Mouse (Mus musculus): ENCODE data around the gene Yod1.

The Yod1 gene

DNA sequence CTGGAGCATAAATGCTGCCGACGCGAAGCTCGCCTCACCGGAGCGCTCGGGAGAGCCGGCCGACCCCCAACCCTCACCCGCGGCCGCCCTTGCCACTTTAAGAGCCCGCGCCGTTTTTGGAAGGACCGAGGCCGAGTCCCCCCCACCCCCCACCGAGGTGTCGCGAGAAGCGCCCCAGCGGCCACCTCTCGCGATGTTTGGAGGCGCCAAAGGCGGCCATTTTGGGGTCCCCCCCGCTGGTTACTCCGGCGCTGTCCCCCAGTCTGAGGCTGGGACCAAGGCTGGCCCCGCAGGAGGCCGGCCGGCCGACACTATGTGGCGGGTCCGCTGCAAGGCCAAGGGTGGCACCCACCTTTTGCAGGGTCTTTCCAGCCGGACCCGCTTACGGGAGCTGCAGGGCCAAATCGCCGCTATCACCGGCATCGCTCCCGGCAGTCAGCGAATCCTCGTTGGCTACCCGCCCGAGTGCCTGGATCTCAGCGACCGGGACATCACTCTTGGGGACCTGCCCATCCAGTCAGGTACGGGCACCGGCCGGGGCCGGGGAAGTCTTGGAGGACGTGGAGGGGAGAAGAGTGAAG lies at the start of gene Yod1:
TSS of gene Yod1 (plus strand) at position 37 of the 581 bp plus-strand sequence.
- DNase-seq (ENCODE audit: low spot score), result peak; percentile 92

DNA sequence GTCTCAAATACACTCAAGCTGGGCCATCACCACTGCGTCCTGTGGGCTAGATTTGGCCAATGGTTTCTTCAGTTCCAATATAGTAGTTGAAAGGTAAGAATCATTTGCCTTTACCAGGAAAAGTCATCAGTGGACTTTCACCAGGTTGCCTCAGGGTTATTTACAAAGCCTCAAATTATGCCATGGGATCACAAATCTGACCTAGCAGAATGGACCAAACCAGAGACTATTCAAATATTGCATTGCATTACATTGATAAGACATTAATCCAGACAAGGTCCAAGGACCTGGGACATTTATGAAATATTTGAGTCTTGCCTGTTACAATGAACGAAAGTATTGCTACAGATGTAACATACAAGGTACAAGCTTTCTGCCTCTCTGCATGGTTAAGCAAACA lies 38.6 kb upstream of the Yod1 start:
- DNase-seq (ENCODE audit: low spot score), result no peak

DNA sequence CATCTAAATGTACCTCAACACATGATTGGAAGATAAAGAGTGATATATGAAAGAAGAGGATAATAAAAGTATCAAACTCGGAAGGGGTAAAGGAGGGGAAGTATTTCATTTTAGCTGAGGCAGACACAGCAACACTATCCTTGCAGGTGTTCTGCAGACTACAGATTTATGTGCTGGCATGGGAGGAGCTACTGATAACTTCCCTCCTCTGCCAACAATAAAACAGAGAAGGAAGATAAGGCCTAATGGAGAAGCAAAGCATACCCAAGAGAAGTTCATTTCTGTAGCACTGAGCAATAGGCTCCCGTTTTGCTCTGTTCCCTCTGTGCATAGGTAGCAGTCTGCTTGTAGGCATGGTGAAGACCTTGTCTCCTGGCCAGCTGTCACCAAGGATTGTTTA lies 36.1 kb upstream of the Yod1 start:
- no peak for DNase-seq (ENCODE audit: low spot score)

DNA sequence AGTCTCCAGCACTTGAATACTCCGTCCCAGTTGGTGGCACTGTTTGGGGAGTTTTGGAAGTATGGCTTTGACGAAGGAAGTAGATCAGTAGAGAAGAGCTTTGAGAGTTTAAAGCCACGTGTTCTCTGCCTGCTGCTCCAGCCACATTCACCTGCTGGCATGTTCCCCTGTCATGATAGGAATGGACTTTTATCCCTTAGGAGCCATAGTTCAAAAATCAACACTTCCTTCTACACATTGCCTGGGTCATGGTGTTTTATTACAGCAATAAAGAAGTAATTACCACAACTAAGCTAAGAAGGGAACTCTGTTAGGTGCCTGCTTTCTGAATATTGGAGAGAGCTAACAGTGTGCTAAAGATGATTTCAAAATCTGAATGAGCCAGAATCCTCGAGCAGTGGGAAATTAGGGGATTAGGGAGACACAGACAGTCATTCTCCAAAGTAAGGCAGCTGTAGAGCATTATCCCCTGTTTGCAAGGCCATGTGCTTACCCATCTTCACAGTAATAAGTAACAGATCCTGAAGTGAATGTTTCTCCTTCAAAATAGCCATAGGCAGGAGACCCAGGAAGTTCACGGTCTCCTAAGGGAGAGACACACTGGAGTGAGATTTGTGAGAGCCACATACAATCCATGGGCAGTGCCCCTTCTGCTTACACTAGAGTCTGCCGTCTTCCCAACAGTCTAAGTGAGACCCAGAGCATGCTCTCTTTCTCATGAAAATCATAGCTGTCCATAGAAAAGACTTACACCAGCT lies 35.3 kb upstream of the Yod1 start:
- no peak for DNase-seq (ENCODE audit: low spot score)

DNA sequence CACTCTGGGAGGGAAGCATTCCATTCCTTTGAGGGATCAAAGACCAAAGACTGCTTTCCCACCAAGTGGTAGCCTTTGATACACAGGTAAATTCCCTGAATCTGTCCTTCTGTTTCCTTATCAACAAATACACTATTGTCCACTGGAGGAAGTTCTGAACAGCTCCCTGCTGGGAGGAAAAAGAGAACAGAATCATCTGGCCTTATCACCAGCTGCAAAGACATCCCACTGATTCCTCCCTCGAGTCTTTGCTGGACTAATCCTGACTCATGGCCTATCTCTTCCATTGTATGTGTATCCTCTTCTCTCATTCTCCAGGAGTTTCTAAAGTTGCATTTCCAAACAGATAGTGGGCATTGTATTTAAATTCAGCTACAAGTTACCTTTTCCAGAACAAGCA lies 33.2 kb upstream of the Yod1 start:
- no peak for DNase-seq (ENCODE audit: low spot score)

DNA sequence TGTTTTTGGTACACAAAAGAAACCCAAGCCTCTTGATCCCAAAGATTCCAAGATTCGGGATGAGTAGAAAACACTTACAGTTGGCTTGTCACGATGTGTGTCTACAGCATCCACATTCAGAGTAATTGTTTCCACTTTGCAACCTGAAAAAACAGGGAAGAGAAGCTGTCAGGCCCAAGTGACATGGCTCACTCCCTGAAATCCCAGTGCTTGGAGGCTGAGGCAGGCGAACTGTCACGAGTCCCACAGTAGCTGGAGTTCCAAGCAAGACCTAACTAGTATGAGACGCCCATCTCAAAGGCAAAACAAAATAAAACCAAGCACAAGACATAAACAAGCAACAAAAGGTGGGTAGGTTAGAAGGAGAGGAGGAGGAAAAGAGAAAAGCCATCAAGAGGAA lies 18.5 kb upstream of the Yod1 start:
- no peak for DNase-seq (ENCODE audit: low spot score)

DNA sequence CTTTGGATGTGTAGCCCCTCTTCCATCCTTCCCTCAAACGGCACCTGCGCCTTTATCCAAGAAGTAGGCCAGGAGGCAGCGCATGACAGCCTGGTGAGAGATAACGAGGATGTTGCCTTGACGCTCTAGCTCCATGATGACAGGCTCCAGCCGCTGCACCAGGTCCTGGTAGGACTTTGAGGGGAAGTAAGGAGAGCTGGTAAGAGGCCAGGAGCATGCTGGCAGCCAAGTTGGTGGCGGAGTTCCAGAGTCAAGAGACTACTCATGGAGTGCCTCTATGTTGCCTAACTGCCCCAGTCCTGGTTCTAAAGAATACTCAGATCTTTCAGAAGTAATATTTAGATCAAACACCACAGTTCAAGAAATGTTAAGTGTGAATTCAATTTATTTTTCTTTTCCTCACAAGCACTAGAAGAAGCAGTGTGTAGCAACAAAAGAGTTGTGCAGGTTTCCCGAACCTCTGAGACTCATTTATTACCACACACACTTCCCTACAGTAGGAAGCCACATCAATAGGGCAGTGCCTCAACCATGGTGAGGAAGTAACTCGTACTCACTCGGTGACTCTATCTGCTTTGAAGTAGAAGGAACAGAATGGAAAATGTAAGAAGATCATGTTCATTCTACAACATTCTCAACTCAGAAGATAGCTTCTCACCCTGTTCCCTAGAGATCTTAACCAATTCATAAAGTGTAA lies 17.0 kb upstream of the Yod1 start:
- DNase-seq (ENCODE audit: low spot score), result no peak

DNA sequence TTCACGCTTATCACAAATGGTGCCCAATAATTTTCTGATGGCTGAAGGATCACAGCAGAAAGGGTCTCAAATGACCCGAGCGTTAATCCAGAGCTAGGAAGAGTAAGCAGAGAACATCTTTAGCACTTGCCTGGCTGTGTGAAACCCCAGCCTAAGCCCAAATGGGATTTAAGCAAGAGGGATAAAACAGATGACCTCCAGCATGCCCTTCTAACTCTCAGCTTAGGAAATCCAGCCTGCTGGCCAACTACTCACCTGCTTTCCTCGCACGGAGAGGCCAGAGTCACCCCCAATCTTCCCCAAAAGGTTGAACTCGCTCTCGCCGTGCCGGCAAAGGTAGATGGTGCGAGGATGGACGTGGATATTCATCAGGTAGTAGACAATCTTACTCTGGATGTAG lies 15.2 kb upstream of the Yod1 start:
- DNase-seq (ENCODE audit: low spot score), result no peak

DNA sequence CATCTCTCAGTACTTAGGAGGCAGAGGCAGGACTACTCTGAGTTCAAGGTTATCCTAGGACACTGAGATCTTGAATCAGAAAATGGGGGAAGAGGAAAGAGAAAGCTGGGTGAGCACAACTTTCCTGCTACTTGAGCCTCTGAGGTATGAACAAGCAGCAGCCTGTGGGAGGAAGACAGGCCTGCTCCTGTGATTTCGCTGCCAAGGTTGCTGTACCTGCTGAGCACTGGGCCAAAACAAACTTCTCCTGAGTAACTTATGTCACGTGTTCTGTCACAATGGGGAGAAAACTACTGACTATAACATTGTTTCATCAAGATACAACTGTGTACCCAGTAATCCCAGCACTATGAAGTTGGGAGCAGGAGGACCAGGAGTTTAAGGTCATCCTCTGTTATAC lies 13.5 kb upstream of the Yod1 start:
- no peak for DNase-seq (ENCODE audit: low spot score)

DNA sequence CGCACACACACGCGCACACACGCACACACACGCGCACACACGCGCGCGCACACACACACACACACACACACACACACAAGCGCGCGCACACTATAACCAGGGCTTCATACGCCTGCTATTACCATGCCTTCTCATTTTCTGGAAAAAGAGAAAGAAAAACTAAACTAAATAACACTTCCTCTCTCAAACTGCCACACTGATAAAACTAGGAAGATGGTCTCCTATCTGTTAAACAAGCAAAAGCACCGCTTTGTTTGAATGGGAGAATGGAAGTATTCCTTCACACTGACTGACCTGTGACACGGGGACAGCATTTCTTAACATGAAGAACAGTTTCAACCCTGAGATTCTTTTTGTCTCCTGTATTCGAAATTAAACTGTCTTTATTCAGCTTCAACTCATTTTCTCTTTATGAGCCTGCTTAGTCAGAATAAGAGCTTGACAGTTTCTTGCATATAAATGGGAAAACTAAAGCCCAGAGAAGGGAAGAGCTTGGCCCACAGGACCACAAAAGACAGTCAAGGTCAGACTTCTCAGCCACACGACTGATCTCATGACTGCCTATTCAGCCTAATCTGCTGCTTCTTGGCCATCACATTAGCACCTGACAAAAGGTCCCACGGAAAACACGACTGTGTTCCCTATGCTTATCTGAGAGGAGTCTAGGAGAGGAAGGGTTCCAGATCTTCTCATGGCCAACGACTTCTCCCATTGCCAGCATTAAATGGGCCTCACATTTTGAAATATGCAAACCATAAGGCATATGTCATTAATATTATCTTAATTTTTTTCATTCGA lies 6.6 kb upstream of the Yod1 start:
- no peak for DNase-seq (ENCODE audit: low spot score)

DNA sequence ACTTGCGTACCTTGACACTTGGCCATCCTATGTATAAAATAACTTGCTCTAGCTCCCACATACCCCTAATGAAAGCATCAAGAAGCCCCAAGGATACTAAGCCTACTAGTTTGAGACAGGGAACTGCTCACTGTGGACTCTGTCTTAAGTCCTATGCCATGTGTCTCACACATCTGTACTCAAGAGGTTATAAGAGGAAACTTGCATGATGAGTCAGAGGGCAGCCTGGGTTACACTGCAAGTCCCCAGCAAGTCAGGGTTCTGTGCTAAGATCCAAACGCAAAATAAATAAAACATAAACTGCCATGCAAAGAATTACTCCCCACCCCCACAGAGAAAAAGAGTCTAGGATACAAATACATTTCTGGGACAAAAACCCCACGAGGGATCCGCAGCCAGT lies 3.1 kb upstream of the Yod1 start:
- no peak for DNase-seq (ENCODE audit: low spot score)

DNA sequence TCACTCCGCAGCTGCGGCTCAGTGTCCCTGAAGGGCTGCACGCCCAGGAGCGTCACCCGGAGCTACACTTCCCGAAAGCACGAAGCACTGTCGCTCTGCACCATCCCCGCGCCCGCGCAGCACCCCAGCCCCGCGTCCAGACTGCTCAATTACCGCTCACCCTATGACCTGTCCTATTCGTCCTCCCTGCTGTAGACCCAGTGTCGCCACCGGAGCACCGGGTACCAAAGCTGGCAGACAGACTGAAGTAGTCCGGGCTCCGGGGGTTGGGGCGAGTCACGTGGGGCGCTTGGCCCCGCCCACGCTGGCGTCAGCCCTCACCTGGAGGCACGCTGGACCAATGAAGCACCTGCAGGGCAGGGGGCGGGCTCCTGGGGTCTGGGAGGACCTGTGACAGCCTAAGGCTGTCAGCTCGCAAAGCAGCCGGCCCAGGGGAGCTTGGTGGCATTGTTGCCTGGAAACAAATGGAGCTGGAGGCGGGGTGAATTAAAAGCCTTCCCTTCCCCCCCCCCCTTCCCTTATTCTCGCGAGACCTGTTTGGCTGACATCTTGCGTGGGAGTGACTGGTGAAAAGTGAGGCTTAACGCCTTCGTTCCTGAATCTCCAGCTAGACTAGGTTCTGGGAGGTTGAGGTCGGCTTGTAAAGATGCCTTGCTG lies 1.4 kb upstream of the Yod1 start, which contains the start of gene Gm29427:
TSS of gene Gm29427 (minus strand) at position 239 of the 657 bp plus-strand sequence.
- peak; percentile 91 for DNase-seq (ENCODE audit: low spot score)

DNA sequence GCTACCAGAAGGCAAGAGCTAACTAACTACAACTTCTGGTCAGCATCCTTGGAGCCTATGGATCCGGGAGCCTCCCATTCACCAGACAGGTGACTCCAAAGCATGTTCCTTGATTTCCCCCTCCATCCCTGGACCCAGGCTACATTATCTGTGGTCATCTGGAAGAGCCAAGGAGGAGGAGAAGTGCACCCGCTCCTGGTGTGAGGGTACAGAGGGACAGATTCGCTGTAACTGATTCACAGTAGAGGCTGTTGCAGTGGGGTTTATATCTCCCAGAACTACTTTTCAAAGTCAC lies 962 bp upstream of the Yod1 start:
- DNase-seq (ENCODE audit: low spot score), result no peak

DNA sequence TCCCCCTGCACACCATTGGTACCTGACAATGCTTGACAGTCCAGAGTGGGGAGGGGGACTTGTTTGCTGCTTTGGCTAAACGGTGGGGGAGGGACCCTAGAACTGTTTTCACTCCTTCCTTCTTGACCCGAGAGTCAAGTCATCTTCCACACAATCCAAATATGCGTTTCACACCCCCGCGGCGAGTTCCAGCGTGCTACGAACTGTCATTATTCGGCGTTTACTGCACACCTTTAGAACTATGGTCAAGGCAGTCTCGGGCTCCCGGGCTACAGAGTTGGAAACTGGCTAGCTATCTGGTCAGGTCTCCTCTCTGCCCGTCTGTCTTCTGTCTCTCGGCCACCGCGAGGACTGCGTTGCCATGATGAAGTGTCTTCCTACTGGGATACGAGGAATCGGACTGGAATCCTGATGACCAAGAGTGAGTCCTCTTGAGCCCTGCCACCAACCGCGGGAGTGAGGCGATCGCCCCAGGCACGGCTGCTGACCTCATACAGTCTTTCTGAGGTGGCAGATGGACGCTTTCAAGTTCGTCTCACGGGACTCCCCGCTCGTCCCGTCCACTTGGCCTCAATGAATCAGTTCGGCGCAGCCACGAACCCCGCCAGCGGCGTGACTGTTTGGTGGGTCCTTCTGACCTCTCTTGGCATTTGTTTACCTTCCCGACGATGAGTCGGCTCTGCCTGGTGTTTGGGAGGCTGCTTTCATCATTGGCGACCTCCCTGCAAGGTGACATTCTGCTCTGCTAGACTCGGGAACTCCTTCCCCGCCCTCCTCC lies 425 bp upstream of the Yod1 start:
- DNase-seq (ENCODE audit: low spot score), result peak; percentile 69

DNA sequence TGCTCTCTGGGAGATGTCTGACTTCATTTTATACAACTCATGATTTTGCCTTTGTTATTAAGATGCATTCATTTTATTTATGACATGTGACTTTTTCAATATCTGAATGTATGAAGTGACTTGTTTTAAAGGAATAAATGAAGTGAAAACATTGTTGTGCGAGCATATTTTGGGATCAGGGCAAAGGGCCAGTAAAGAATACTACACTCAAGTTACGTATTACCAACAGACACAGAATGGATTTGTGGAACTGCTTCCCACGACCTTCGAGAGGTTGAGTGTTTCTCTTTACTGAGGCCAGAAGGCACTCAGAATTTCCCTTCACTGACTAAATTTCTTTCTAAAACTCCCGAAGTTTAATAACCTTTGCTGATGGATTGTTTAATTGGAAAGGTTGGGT lies 7.1 kb downstream of the Yod1 start:
- DNase-seq (ENCODE audit: low spot score), result no peak

DNA sequence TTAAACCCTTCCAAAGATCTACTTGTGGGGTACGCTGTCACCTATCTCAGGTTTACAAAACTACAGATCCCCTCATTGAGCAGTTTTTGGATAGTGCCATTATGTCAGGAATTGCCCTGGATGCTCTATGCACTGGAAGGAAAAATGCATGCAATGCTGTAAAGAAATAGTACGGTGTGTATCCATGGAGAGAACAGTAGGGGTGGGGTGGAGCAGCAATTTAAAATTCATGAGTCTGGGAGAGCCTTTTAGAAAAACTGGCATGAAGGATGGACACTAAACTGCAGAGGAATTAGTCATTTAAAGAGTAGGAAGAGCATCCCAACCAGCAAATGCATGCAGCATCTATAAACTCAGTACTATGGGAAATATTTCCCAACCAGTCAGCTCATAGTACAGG lies 9.3 kb downstream of the Yod1 start:
- no peak for DNase-seq (ENCODE audit: low spot score)

DNA sequence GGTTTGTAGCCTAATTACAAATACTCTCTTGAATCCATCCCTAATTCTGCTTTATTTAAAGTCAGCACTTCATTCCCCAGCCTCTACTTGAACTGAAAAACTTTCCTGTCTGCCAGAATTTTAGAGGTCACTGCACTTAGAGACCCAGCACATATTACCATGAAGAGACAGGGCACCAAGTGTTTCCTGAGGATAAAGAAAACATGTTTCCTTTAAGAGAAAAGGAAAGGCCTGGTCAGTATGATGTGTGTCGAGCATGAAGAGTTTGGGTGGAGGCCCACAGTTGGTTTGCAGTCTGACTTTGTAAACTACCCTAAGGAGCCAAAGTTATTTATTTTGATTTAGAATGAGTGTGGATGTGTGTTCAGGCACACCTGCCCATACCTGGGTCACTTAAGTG lies 10.9 kb downstream of the Yod1 start:
- DNase-seq (ENCODE audit: low spot score), result no peak

DNA sequence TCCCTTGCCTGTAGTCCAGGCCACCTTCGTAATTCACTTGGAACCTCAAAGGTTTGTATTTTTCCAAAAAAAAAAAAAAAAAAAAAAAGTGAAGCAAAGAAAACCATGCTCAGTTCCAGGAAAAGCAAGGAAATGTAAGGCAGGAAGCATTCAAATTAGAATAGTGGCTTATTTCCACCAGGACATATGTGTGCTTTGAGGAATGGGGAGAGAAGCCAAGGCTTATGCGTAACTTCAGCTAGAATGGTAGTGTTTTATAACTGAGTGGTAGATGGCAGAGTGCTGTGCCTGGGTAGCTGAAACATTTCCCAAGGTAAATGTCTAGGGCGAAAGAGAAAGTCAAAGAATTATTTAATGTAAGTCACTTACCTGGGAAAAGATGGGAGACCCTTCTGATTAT lies 11.6 kb downstream of the Yod1 start:
- no peak for DNase-seq (ENCODE audit: low spot score)

DNA sequence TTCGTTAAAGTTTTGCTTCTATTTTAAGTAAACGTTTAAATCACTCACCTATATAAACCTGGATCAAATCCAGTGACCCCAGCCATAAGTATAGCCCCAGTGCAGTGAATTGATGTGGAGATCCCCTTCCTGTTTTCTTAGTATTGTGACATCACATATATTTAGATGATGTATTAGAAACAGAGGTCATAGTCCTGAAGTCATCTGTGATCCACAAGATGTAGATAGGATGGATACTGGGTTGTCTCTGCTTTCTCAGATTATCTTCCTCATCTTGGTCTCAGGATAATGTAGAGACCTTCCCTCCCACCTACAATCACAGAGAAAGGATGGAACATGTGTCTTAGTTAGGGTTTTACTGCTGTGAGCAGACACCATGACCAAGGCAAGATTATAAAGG lies 12.0 kb downstream of the Yod1 start, which contains the start of gene Pfkfb2:
TSS of gene Pfkfb2 (minus strand) at position 101 of the 400 bp plus-strand sequence.
- no peak for DNase-seq (ENCODE audit: low spot score)

DNA sequence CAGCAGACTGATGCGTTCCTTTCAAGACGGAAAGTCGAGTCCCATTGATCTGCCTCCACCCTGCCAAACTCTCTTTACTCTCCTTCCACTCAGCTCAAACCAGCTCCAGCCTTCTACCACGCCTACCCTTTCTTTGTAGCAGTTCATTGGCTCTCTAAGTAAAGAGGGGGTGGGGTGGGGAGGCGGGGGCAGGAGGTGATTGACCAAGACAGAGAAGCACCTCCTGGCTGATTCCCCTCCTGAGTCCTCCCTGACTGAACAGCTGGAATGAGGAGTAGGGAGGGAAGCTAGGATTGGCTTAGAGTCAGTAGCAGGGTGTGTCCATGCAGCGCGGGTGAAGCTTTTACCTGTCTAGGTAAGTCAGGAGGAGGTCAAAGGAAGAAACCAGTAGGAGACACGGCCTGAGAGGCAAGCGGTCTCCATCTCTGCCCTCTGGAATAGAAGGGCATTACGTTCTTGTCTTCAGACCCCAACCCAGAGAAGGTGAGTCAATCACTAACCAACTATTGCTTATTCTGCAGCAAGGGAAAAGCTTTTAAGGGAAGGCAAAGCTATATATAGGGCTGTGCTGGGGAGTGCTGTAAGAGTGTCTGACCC lies 14.7 kb downstream of the Yod1 start, which contains the start of gene AA986860:
TSS of gene AA986860 (plus strand) at position 236 of the 597 bp plus-strand sequence.
- no peak for DNase-seq (ENCODE audit: low spot score)
